Mouse (Mus musculus) midbrain, embryonic 15.5 days (tissue): ENCODE measurements around the gene D430042O09Rik. TPM values are rescaled to one million over a fixed set of nuclear protein-coding genes. Genes with fewer than 3 reads are reported as not detected.

Experiments used
- ATAC-seq: fragments of 200-750 bp; cut with Nextera tagmentation; replicated peaks from 2 replicates; pipeline ENCODE4 v1.8.0; 2017; ENCODE audit warnings: moderate TSS enrichment
- H3K27ac ChIP-seq: fragments of 300-500 bp; sonication (generic); 2 replicates; pipeline ENCODE4 v1.5.1; 2015; ENCODE audit warnings: mild to moderate bottlenecking, inconsistent platforms
- H3K27me3 ChIP-seq: fragments of 300-500 bp; sonication (generic); replicated peaks from 2 replicates; pipeline ENCODE4 v1.6.1; 2015; ENCODE audit warnings: inconsistent platforms
- H3K36me3 ChIP-seq: fragments of 300-500 bp; sonication (generic); replicated peaks from 2 replicates; pipeline ENCODE4 v1.6.1; 2015; ENCODE audit warnings: inconsistent platforms
- H3K4me1 ChIP-seq: fragments of 300-500 bp; sonication (generic); 2 replicates; pipeline ENCODE4 v1.6.1; 2015; ENCODE audit warnings: inconsistent platforms
- H3K4me2 ChIP-seq: fragments of 300-500 bp; sonication (generic); 2 replicates; pipeline ENCODE4 v1.6.1; 2015; ENCODE audit warnings: inconsistent platforms, mild to moderate bottlenecking, moderate library complexity
- H3K4me3 ChIP-seq: fragments of 300-500 bp; sonication (generic); 2 replicates; pipeline ENCODE4 v1.5.1; 2015; ENCODE audit warnings: mild to moderate bottlenecking, inconsistent platforms
- H3K9ac ChIP-seq: fragments of 300-500 bp; sonication (generic); 2 replicates; pipeline ENCODE4 v1.6.1; 2015; ENCODE audit warnings: mild to moderate bottlenecking, inconsistent platforms
- H3K9me3 ChIP-seq: fragments of 300-500 bp; sonication (generic); 2 replicates; pipeline ENCODE4 v1.6.1; 2016; ENCODE audit warnings: inconsistent platforms
- WGBS: fragments of 180-500 bp; shearing (Covaris S2); methylation state at CpG from one replicate; pipeline ENCODE4 v1.1.7; 2015; ENCODE audit warnings: mixed read lengths; 5-methylcytosine and 5-hydroxymethylcytosine counted together
- polyA plus RNA-seq: library from polyadenylated mRNA; unstranded; fragments of >200 nt; fragmentation: Nextera tagmentation; extraction: Ambion mirVana; gene quantifications from 2 replicates; pipeline ENCODE4 v1.2.1, GENCODE M21; 2015

Gene D430042O09Rik
- polyA plus RNA-seq, 1 experiment from 2014 or later: 7.4 TPM

- Histone ChIP-seq H3K4me3 (no peak overlapping the region), H3K36me3 (no peaks in the 10 kb centered on the region), H3K27me3 (no peaks in the 10 kb centered on the region), H3K9ac (no peak overlapping the region), H3K4me1 (peaks cover 24% of the 10 kb centered on the region), H3K4me2 (no peak overlapping the region), H3K9me3 (no peaks in the 10 kb centered on the region), H3K27ac (no peak overlapping the region)
- WGBS: 86% methylated on average over 3 of the region's 3 CpGs
- ATAC-seq: no peak
Measured at GRCm38 (mm10) chr7:125868570-125868969, 160.9 kb downstream of the D430042O09Rik start.

GRCm38 (mm10) chr7:125871404-125872201 lies 163.9 kb downstream of the D430042O09Rik start:
- WGBS: 15% methylated on average over 12 of the region's 12 CpGs
- Histone ChIP-seq H3K4me3 (no peak overlapping the region), H3K9ac (no peak overlapping the region), H3K9me3 (no peaks in the 10 kb centered on the region), H3K36me3 (no peaks in the 10 kb centered on the region), H3K27me3 (no peaks in the 10 kb centered on the region), H3K4me2 (no peak overlapping the region), H3K27ac (peak overlapping the region; percentile 66), H3K4me1 (peaks cover 24% of the 10 kb centered on the region)
- peak; percentile 73 for ATAC-seq

- ATAC-seq: 0 out of 2 replicates have a peak, but pooled peaks have one; percentile 12
- Histone ChIP-seq H3K4me1 (peaks cover 24% of the 10 kb centered on the region), H3K27ac (peak overlapping the region; percentile 66)
Measured at GRCm38 (mm10) chr7:125872202-125872580, 164.5 kb downstream of the D430042O09Rik start.

GRCm38 (mm10) chr7:125872874-125873273 lies 165.2 kb downstream of the D430042O09Rik start:
- peaks cover 24% of the 10 kb centered on the region for H3K4me1 ChIP-seq
- WGBS: 91% methylated on average over 3 of the region's 3 CpGs
- no peak overlapping the region for H3K9ac ChIP-seq
- no peak overlapping the region for H3K4me3 ChIP-seq
- H3K36me3 ChIP-seq: no peaks in the 10 kb centered on the region
- H3K27me3 ChIP-seq: no peaks in the 10 kb centered on the region
- H3K27ac ChIP-seq: no peak overlapping the region
- no peaks in the 10 kb centered on the region for H3K9me3 ChIP-seq
- H3K4me2 ChIP-seq: no peak overlapping the region
- no peak for ATAC-seq

More at GRCm38 (mm10) chr7:125872202-125872580, 164.5 kb downstream of the D430042O09Rik start:
- WGBS: 46% methylated on average over 6 of the region's 6 CpGs
- Histone ChIP-seq H3K36me3 (no peaks in the 10 kb centered on the region), H3K9me3 (no peaks in the 10 kb centered on the region), H3K4me3 (no peak overlapping the region), H3K9ac (no peak overlapping the region), H3K27me3 (no peaks in the 10 kb centered on the region), H3K4me2 (no peak overlapping the region)

- Histone ChIP-seq H3K4me3 (no peak overlapping the region), H3K4me2 (no peak overlapping the region), H3K27me3 (no peaks in the 10 kb centered on the region), H3K4me1 (peaks cover 24% of the 10 kb centered on the region), H3K36me3 (no peaks in the 10 kb centered on the region), H3K27ac (no peak overlapping the region), H3K9me3 (no peaks in the 10 kb centered on the region), H3K9ac (no peak overlapping the region)
- 91% methylated on average over 6 of the region's 6 CpGs for WGBS
- no peak for ATAC-seq
Measured at GRCm38 (mm10) chr7:125873971-125874495, 166.3 kb downstream of the D430042O09Rik start.

- H3K36me3 ChIP-seq: no peaks in the 10 kb centered on the region
Measured at GRCm38 (mm10) chr7:125878040-125878439, 170.4 kb downstream of the D430042O09Rik start.

GRCm38 (mm10) chr7:125883232-125883631 lies 175.5 kb downstream of the D430042O09Rik start:
- no peaks in the 10 kb centered on the region for H3K36me3 ChIP-seq
- H3K27me3 ChIP-seq: no peaks in the 10 kb centered on the region
- no peak for ATAC-seq
- no peak overlapping the region for H3K4me2 ChIP-seq
- H3K9me3 ChIP-seq: no peaks in the 10 kb centered on the region
- H3K27ac ChIP-seq: no peak overlapping the region
- peaks cover 15% of the 10 kb centered on the region for H3K4me1 ChIP-seq
- WGBS: 82% methylated on average over 2 of the region's 2 CpGs
- no peak overlapping the region for H3K4me3 ChIP-seq
- no peak overlapping the region for H3K9ac ChIP-seq

More at GRCm38 (mm10) chr7:125878040-125878439, 170.4 kb downstream of the D430042O09Rik start:
- H3K9ac ChIP-seq: no peak overlapping the region
- no peaks in the 10 kb centered on the region for H3K9me3 ChIP-seq
- H3K27me3 ChIP-seq: no peaks in the 10 kb centered on the region
- H3K4me3 ChIP-seq: no peak overlapping the region
- ATAC-seq: no peak
- H3K27ac ChIP-seq: no peak overlapping the region
- no peak overlapping the region for H3K4me2 ChIP-seq
- H3K4me1 ChIP-seq: no peaks in the 10 kb centered on the region
- WGBS: 78% methylated on average over 4 of the region's 4 CpGs

- Histone ChIP-seq H3K4me1 (peaks cover 19% of the 10 kb centered on the region), H3K9me3 (no peaks in the 10 kb centered on the region), H3K27me3 (no peaks in the 10 kb centered on the region), H3K9ac (no peak overlapping the region), H3K4me2 (no peak overlapping the region), H3K4me3 (no peak overlapping the region), H3K27ac (no peak overlapping the region), H3K36me3 (no peaks in the 10 kb centered on the region)
- 60% methylated on average over 4 of the region's 4 CpGs for WGBS
- ATAC-seq: peak; percentile 42; the same call in 1 of the 2 replicates
Measured at GRCm38 (mm10) chr7:125886116-125886680, 178.5 kb downstream of the D430042O09Rik start.

GRCm38 (mm10) chr7:125887124-125887523 lies 179.4 kb downstream of the D430042O09Rik start:
- WGBS: 58% methylated on average over 4 of the region's 4 CpGs
- no peak overlapping the region for H3K27ac ChIP-seq
- no peak for ATAC-seq
- H3K4me2 ChIP-seq: no peak overlapping the region
- no peaks in the 10 kb centered on the region for H3K27me3 ChIP-seq
- no peak overlapping the region for H3K4me3 ChIP-seq
- peaks cover 19% of the 10 kb centered on the region for H3K4me1 ChIP-seq
- no peaks in the 10 kb centered on the region for H3K9me3 ChIP-seq
- H3K9ac ChIP-seq: no peak overlapping the region
- no peaks in the 10 kb centered on the region for H3K36me3 ChIP-seq

GRCm38 (mm10) chr7:125887761-125888160 lies 180.1 kb downstream of the D430042O09Rik start:
- ATAC-seq: no peak
- 86% methylated on average over 5 of the region's 5 CpGs for WGBS
- Histone ChIP-seq H3K4me3 (no peak overlapping the region), H3K9me3 (no peaks in the 10 kb centered on the region), H3K27me3 (no peaks in the 10 kb centered on the region), H3K4me1 (peaks cover 19% of the 10 kb centered on the region), H3K9ac (no peak overlapping the region), H3K27ac (no peak overlapping the region), H3K36me3 (no peaks in the 10 kb centered on the region), H3K4me2 (no peak overlapping the region)

GRCm38 (mm10) chr7:125888373-125888772 lies 180.7 kb downstream of the D430042O09Rik start:
- WGBS: 57% methylated on average over 12 of the region's 12 CpGs
- ATAC-seq: no peak
- no peak overlapping the region for H3K4me3 ChIP-seq
- no peak overlapping the region for H3K9ac ChIP-seq
- no peak overlapping the region for H3K4me2 ChIP-seq
- no peaks in the 10 kb centered on the region for H3K36me3 ChIP-seq
- H3K27me3 ChIP-seq: no peaks in the 10 kb centered on the region
- H3K27ac ChIP-seq: no peak overlapping the region
- peaks cover 19% of the 10 kb centered on the region for H3K4me1 ChIP-seq
- H3K9me3 ChIP-seq: no peaks in the 10 kb centered on the region

- no peaks in the 10 kb centered on the region for H3K36me3 ChIP-seq
- H3K4me3 ChIP-seq: no peak overlapping the region
- no peak overlapping the region for H3K4me2 ChIP-seq
- no peaks in the 10 kb centered on the region for H3K27me3 ChIP-seq
- 94% methylated on average over 5 of the region's 5 CpGs for WGBS
- no peaks in the 10 kb centered on the region for H3K4me1 ChIP-seq
- no peak for ATAC-seq
- H3K27ac ChIP-seq: no peak overlapping the region
- no peaks in the 10 kb centered on the region for H3K9me3 ChIP-seq
- no peak overlapping the region for H3K9ac ChIP-seq
Measured at GRCm38 (mm10) chr7:125893621-125894020, 185.9 kb downstream of the D430042O09Rik start.
